Mouse (Mus musculus) lung, postnatal 0 days (tissue): ENCODE measurements around the gene Ikzf4.

ENCODE experiments used
- CTCF ChIP-seq: IDR thresholded peaks from 2 replicates; pipeline ENCODE4 v1.5.1; 2016; ENCODE audit warnings: antibody characterized with exemption, mild to moderate bottlenecking
- EP300 ChIP-seq: IDR thresholded peaks from 2 replicates; pipeline ENCODE4 v1.6.1; 2016; ENCODE audit warnings: antibody characterized with exemption, mild to moderate bottlenecking, control low read depth

- TF ChIP-seq EP300: no peak
- TF ChIP-seq CTCF: no peak
Measured at GRCm38 (mm10) chr10:128598476-128598875, 47.3 kb downstream of the Ikzf4 start.
